Mouse (Mus musculus) heart, embryonic 16.5 days (tissue): ENCODE measurements around the gene Arid1a. TPM values are rescaled to one million over a fixed set of nuclear protein-coding genes. Genes with fewer than 3 reads are reported as not detected.

ENCODE experiments used
- ATAC-seq: fragments of 200-750 bp; cut with Nextera tagmentation; replicated peaks from 2 replicates; pipeline ENCODE4 v1.8.0; 2017; ENCODE audit warnings: moderate number of reproducible peaks; ENCODE audit not compliant: insufficient read depth, low FRiP score; ENCODE audit errors: extremely low read depth
- H3K27ac ChIP-seq: fragments of 300-500 bp; sonication (generic); 2 replicates; pipeline ENCODE4 v1.5.1; 2014; ENCODE audit warnings: mild to moderate bottlenecking, low read length, control low read depth, moderate library complexity
- H3K27me3 ChIP-seq: fragments of 300-500 bp; sonication (generic); 2 replicates; pipeline ENCODE4 v1.6.1; 2014; ENCODE audit warnings: low read length, mixed read lengths; ENCODE audit not compliant: control insufficient read depth, insufficient read depth
- H3K36me3 ChIP-seq: fragments of 300-500 bp; sonication (generic); 2 replicates; pipeline ENCODE4 v1.6.1; 2014; ENCODE audit not compliant: control insufficient read depth, insufficient read depth
- H3K4me1 ChIP-seq: fragments of 300-500 bp; sonication (generic); 2 replicates; pipeline ENCODE4 v1.6.1; 2014; ENCODE audit warnings: low read length, mixed read lengths; ENCODE audit not compliant: control insufficient read depth, insufficient read depth
- H3K4me2 ChIP-seq: fragments of 300-500 bp; sonication (generic); 2 replicates; pipeline ENCODE4 v1.6.1; 2014; ENCODE audit warnings: low read depth, mild to moderate bottlenecking, control low read depth, low read length
- H3K4me3 ChIP-seq: fragments of 300-500 bp; sonication (generic); 2 replicates; pipeline ENCODE4 v1.5.1; 2014; ENCODE audit warnings: mild to moderate bottlenecking, control low read depth, low read length
- H3K9ac ChIP-seq: fragments of 300-500 bp; sonication (generic); 2 replicates; pipeline ENCODE4 v1.6.1; 2014; ENCODE audit warnings: low read length, control low read depth
- H3K9me3 ChIP-seq: fragments of 300-500 bp; sonication (generic); replicated peaks from 2 replicates; pipeline ENCODE4 v1.6.1; 2016; ENCODE audit warnings: low read length; ENCODE audit not compliant: control insufficient read depth
- WGBS: fragments of 180-500 bp; shearing (Covaris S2); extraction: QIAGEN DNeasy Blood & Tissue Kit; methylation state at CpG from one replicate; pipeline ENCODE4 v1.1.7; 2014; 5-methylcytosine and 5-hydroxymethylcytosine counted together
- polyA plus RNA-seq: library from polyadenylated mRNA; unstranded; fragments of >200 nt; fragmentation: Nextera tagmentation; extraction: Ambion mirVana; gene quantifications from 2 replicates; pipeline ENCODE4 v1.2.1, GENCODE M21; 2015

Arid1a gene
- polyA plus RNA-seq, 1 experiment from 2014 or later = 18.8 TPM

DNA sequence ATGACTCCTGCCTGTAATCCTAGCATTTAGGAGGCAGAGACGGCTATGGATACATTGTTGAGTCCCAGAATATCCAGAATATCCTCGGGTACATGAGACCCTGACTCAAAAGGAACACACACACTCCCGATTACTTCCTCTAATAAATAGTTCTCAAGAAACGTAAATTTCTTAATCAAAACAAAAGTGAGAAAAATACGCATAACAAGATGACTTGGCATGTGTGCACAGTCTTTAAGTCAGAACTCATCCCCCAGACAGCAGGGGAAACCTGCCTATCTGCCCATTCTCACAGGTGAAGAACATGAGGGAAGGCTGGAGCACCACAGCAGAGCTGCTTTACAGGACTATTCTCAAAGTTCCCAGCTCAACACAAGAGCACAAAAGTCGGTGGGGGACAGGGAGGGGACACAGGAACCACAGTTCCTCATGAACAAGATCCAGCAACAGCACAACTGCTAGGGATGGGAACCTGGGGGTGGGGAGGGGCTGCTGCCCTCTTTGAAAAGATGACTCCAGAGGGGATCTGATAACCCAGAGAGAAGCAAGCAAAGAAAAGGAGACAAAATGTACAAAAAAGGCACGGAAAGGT lies 6.3 kb downstream of the Arid1a start:
- H3K4me2 ChIP-seq = peak overlapping the region; percentile 85
- no peaks in the 10 kb centered on the region for H3K9me3 ChIP-seq
- H3K27ac ChIP-seq = peak overlapping the region; percentile 100
- peak overlapping the region; percentile 100 for H3K9ac ChIP-seq
- 24% methylated on average over 7 of the region's 7 CpGs for WGBS
- no peak for ATAC-seq
- peak overlapping the region; percentile 99 for H3K4me3 ChIP-seq
- peaks cover 6% of the 10 kb centered on the region; the same call in 1 of the 2 replicates for H3K36me3 ChIP-seq
- peaks cover 55% of the 10 kb centered on the region for H3K4me1 ChIP-seq
- H3K27me3 ChIP-seq = no peaks in the 10 kb centered on the region

DNA sequence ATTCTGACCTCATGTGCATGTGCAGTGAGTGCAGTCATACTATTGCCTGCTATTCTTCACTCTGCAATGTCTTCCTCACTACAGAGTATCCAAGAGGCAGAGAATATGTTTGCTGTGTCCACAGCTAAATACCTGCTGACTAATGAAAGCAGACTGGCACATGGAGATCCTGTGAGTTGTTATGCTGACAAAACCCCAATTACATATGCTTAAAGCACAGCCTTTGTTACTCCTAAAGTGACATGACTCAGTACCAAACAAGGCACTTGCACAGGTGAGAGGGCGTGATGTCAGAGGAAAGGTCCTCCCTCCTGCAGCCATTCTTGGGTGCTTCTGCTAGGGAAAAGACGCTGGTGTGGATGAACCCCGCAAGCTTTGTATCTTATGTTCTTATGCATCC lies 21.3 kb downstream of the Arid1a start:
- Histone ChIP-seq H3K9ac (no peak overlapping the region), H3K36me3 (peaks cover 10% of the 10 kb centered on the region), H3K27ac (no peak overlapping the region), H3K4me1 (peaks cover 61% of the 10 kb centered on the region), H3K9me3 (no peaks in the 10 kb centered on the region), H3K27me3 (no peaks in the 10 kb centered on the region), H3K4me3 (no peak overlapping the region), H3K4me2 (no peak overlapping the region)
- 87% methylated on average over 3 of the region's 3 CpGs for WGBS
- no peak for ATAC-seq

DNA sequence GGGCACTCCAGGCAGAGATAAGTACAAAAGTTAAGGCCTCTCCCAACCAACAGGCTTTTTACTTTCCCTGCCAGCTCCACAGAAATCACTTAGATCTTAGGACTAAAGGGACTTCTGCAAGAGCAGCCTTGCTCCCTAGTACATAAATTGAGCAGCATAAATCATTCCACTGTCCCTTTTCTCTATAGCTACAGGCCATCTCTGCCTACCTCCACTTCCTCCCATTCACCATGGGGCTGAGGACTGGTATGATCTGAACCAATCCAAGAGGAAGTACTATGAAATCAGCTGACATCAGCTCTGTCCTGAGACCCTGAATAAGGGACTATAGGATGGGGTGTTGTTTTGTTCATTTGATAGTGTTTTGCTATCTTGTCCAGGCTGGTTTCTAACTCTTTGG lies 26.4 kb downstream of the Arid1a start:
- Histone ChIP-seq H3K4me3 (peak overlapping the region; percentile 23), H3K4me2 (peak overlapping the region; percentile 61), H3K36me3 (no peaks in the 10 kb centered on the region), H3K4me1 (peaks cover 81% of the 10 kb centered on the region), H3K27me3 (no peaks in the 10 kb centered on the region), H3K9ac (peak overlapping the region; percentile 34), H3K27ac (peak overlapping the region; percentile 87), H3K9me3 (no peaks in the 10 kb centered on the region)
- ATAC-seq = no peak

DNA sequence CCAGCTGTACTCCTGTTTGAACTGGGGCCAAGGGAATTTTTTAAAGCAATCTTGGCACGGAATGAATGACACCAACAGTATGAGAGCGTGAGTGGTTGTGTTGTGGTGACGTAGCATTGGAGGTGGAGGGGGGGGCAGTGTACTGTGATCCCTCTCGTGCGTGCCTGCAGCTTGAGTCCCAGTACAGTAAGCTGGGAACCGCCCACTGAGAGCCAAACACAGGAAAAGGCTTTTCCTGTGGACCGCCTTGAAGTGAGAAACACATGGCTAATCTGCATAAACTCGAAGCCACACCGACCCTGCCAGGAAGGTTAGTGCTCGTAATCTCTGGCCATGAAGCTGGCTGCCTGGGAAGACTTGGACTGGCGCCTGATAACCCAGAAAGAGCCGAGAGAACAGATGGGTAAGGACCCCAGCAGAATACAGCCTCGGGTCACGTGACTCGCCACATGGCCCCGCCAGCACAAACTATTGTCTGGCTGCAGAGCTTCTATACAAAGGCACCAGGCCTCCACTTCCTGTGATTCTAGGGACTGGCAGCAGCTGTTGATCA lies 27.0 kb downstream of the Arid1a start:
- Histone ChIP-seq H3K9me3 (no peaks in the 10 kb centered on the region), H3K36me3 (no peaks in the 10 kb centered on the region), H3K4me2 (peak overlapping the region; percentile 61), H3K9ac (peak overlapping the region; percentile 34), H3K4me1 (peaks cover 82% of the 10 kb centered on the region), H3K4me3 (peak overlapping the region; percentile 29), H3K27ac (peak overlapping the region; percentile 87), H3K27me3 (no peaks in the 10 kb centered on the region)
- under 1% methylated on average over 16 of the region's 16 CpGs for WGBS
- ATAC-seq = peak; percentile 94

DNA sequence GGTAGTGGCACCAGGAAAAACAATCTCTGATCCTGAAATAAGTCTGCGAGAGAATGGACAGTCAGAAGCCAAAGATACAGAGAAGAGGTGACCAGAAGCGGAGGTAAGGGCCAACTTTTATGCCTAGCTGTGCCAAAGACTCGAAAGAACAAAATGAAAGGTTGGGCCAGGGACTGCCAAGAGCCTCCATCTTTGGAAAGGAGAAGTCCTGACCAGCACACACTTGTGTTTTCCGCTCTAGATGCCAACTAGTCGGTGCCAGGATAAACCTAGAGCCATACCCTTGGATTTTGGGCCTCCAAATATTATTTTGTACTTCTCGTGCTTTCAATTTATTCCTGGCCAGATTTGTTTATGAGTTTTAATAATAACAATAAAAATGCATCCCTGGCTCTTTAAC lies 27.6 kb downstream of the Arid1a start:
- 38% methylated on average over 6 of the region's 6 CpGs for WGBS

DNA sequence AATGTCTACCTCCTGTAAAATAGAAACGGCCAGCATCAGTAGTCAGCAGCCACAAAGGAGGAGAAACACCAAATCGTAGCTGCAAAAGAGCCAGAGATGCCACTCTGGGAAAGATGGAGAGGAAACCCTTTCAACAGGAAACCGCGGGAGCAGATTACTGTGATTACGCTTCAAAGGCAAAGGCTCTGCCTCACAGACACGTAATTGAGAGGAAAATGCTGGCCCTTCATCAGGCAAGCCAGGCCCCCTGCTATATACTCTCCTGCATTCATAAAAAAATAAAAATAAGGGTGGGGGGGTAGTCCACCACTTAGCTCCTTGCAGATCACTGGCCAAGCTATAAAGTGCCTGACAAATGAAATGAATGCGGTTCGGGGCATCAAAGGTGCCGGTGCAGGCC lies 28.3 kb downstream of the Arid1a start:
- H3K36me3 ChIP-seq = no peaks in the 10 kb centered on the region
- WGBS = 23% methylated on average over 9 of the region's 9 CpGs
- no peaks in the 10 kb centered on the region for H3K9me3 ChIP-seq
- peak overlapping the region; percentile 61; the same call in 1 of the 2 replicates for H3K4me2 ChIP-seq
- peaks cover 70% of the 10 kb centered on the region for H3K4me1 ChIP-seq
- no peaks in the 10 kb centered on the region for H3K27me3 ChIP-seq
- peak overlapping the region; percentile 87; the same call in 1 of the 2 replicates for H3K27ac ChIP-seq
- H3K4me3 ChIP-seq = no peak overlapping the region
- ATAC-seq = no peak
- no peak overlapping the region for H3K9ac ChIP-seq

More for the DNA sequence above, 27.6 kb downstream of the Arid1a start:
- peak overlapping the region; percentile 61 for H3K4me2 ChIP-seq
- no peak overlapping the region for H3K9ac ChIP-seq
- peak overlapping the region; percentile 87 for H3K27ac ChIP-seq
- no peaks in the 10 kb centered on the region for H3K27me3 ChIP-seq
- ATAC-seq = no peak
- peaks cover 78% of the 10 kb centered on the region for H3K4me1 ChIP-seq
- no peaks in the 10 kb centered on the region for H3K36me3 ChIP-seq
- peak overlapping the region; percentile 29; the same call in 1 of the 2 replicates for H3K4me3 ChIP-seq
- no peaks in the 10 kb centered on the region for H3K9me3 ChIP-seq

DNA sequence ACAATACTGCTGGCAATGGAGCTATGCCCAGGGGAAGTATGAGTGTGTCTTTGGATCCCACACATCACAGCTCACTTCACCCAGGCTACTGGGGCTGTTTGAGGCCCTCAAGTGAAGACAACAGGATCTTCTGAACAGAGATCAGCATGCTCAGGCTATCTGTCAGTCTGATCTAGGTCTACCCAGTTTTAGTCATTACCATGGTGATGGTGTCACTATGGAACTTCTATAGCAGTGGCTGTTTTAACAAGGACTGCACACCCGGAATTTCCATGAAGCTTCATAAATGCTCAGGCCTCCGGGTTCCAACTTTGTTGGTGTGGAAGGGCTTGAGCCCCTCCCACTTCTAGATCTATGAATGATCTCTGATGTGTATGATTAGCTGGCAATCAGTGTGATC lies 30.9 kb downstream of the Arid1a start:
- peaks cover 49% of the 10 kb centered on the region for H3K4me1 ChIP-seq
- H3K4me2 ChIP-seq = no peak overlapping the region
- no peak overlapping the region for H3K27ac ChIP-seq
- no peaks in the 10 kb centered on the region for H3K27me3 ChIP-seq
- H3K9me3 ChIP-seq = no peaks in the 10 kb centered on the region
- H3K36me3 ChIP-seq = peaks cover 17% of the 10 kb centered on the region
- ATAC-seq = no peak
- no peak overlapping the region for H3K4me3 ChIP-seq
- 68% methylated on average over 2 of the region's 2 CpGs for WGBS
- no peak overlapping the region for H3K9ac ChIP-seq

DNA sequence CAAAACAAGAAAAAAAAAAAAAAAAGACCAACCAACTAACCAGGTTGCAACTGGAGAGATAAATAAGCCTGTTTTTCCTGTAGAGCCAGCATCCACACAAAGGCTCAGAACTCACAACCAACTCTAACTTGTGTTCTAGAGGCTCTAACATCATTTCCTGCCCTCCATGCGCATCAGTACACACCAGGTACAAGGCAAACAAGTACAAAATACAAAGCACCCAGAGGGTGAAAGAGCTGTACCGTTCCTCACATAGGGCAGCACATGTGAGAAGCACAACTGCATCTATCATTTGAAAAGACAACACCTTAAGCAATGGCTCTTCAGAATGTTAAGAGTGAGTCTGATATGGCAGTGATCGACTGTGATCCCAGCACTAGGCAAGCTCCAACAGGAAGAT lies 36.8 kb downstream of the Arid1a start:
- H3K4me3 ChIP-seq = no peak overlapping the region
- H3K9ac ChIP-seq = no peak overlapping the region
- peaks cover 67% of the 10 kb centered on the region for H3K36me3 ChIP-seq
- no peaks in the 10 kb centered on the region for H3K27me3 ChIP-seq
- no peak overlapping the region for H3K4me2 ChIP-seq
- WGBS = 81% methylated on average over 3 of the region's 3 CpGs
- H3K9me3 ChIP-seq = no peaks in the 10 kb centered on the region
- ATAC-seq = no peak
- H3K4me1 ChIP-seq = peaks cover 3% of the 10 kb centered on the region
- H3K27ac ChIP-seq = no peak overlapping the region

DNA sequence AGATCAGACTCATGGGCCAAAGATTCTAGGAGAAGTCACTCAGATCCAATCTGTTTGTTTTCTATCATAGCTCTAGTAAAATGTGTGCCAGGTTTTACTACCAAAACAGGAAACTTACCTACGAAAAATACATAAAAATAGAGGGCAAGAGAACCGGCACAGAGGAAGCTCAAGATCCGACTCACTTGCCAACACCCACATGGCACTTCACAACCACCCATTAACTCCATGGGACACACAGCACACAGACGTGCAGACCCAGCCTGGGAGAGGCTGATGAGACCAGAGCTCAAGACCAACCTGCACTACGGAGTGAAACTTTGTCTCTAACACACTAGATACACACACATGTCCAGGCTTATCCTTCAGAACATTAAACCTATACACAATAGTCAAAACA lies 43.8 kb downstream of the Arid1a start:
- peaks cover 55% of the 10 kb centered on the region for H3K36me3 ChIP-seq
- H3K4me1 ChIP-seq = peaks cover 27% of the 10 kb centered on the region
- 87% methylated on average over 5 of the region's 5 CpGs for WGBS
- H3K27ac ChIP-seq = no peak overlapping the region
- no peak for ATAC-seq
- H3K4me3 ChIP-seq = no peak overlapping the region
- no peaks in the 10 kb centered on the region for H3K27me3 ChIP-seq
- no peak overlapping the region for H3K9ac ChIP-seq
- H3K4me2 ChIP-seq = no peak overlapping the region
- H3K9me3 ChIP-seq = no peaks in the 10 kb centered on the region
